Mouse (Mus musculus) liver, adult 2 months (tissue): ENCODE data around the gene Leng1.

Source experiments
- CTCF ChIP-seq: fragments of 200-500 bp; IDR thresholded peaks from 2 replicates; pipeline ENCODE4 v1.5.1; 2011; ENCODE audit warnings: low read depth, low read length, control low read depth
- POLR2A ChIP-seq: fragments of 200-500 bp; IDR thresholded peaks from 2 replicates; pipeline ENCODE4 v1.6.1; 2011; ENCODE audit warnings: low read length, control low read depth; ENCODE audit not compliant: insufficient read depth; ENCODE audit errors: extremely low read depth

GRCm38 (mm10) chr7:3677342-3677741 is 11.7 kb upstream of the Leng1 start, which contains the start of gene Tmc4:
- no peak for TF ChIP-seq POLR2A
- no peak for TF ChIP-seq CTCF
